Mouse (Mus musculus) right cerebral cortex, postnatal 10 days (tissue): ENCODE measurements at regions not wholly inside any gene's neighbourhood (a gene's known extent, or its start where the extent isn't known, plus 50 kb on each side); places are given as distances from the start of the nearest gene placed in this dataset.

Experiments used
- DNase-seq, 2 experiments: peaks; one replicate each; pipeline ENCODE4 v3.0.0; 2021; ENCODE audit warnings: low spot score in 2 of 2

- no peak for DNase-seq
Observed at GRCm38 (mm10) chr15:11572063-11572462, 172.6 kb upstream of the Tars start.

GRCm38 (mm10) chr15:11565503-11566031 lies 166.1 kb upstream of the Tars start:
- no peak for DNase-seq

- no peak for DNase-seq
Observed at GRCm38 (mm10) chr15:11552568-11552967, 153.1 kb upstream of the Tars start.

GRCm38 (mm10) chr15:11552110-11552509 lies 152.6 kb upstream of the Tars start:
- no peak for DNase-seq

- DNase-seq, result no peak
Observed at GRCm38 (mm10) chr15:11539485-11539884, 140.0 kb upstream of the Tars start.

GRCm38 (mm10) chr15:11536076-11536620 lies 136.7 kb upstream of the Tars start:
- DNase-seq, result no peak

GRCm38 (mm10) chr15:11534404-11535251 lies 135.2 kb upstream of the Tars start:
- no peak for DNase-seq

GRCm38 (mm10) chr15:11533616-11534015 lies 134.2 kb upstream of the Tars start:
- no peak for DNase-seq

- no peak for DNase-seq
Observed at GRCm38 (mm10) chr15:11533002-11533610, 133.6 kb upstream of the Tars start.

- DNase-seq, result no peak
Observed at GRCm38 (mm10) chr15:11532536-11532935, 133.1 kb upstream of the Tars start.

GRCm38 (mm10) chr15:11529819-11530810 lies 130.7 kb upstream of the Tars start:
- no peak for DNase-seq

- no peak for DNase-seq
Observed at GRCm38 (mm10) chr15:11524337-11525106, 125.1 kb upstream of the Tars start.

GRCm38 (mm10) chr15:11518565-11518964 lies 119.1 kb upstream of the Tars start:
- no peak for DNase-seq

GRCm38 (mm10) chr15:11517892-11518291 lies 118.4 kb upstream of the Tars start:
- no peak for DNase-seq

GRCm38 (mm10) chr15:11505076-11505639 lies 105.7 kb upstream of the Tars start:
- no peak for DNase-seq

GRCm38 (mm10) chr15:11496436-11496835 lies 97.0 kb upstream of the Tars start:
- peak; percentile 28 to 34 for DNase-seq

GRCm38 (mm10) chr15:11489116-11489515 lies 89.7 kb upstream of the Tars start:
- DNase-seq, result no peak

- no peak for DNase-seq
Observed at GRCm38 (mm10) chr15:11487268-11487783, 87.9 kb upstream of the Tars start.

- DNase-seq, result no peak
Observed at GRCm38 (mm10) chr15:11483916-11484315, 84.5 kb upstream of the Tars start.
